Mouse (Mus musculus): ENCODE results near the gene Olfr1294.

Olfr1294 gene

GRCm38 (mm10) chr2:111540191-111540590 is at the start of gene Olfr1294:
Gene Olfr1294, minus strand, starts transcription at chr2:111540291.
- no peak for DNase-seq (ENCODE audit: low spot score)

- DNase-seq (ENCODE audit: low spot score) = no peak
Measured at GRCm38 (mm10) chr2:111569581-111569980, 29.5 kb upstream of the Olfr1294 start, which contains the start of gene Olfr1295. Gene Olfr1295, minus strand, starts transcription at chr2:111569681.

DNA sequence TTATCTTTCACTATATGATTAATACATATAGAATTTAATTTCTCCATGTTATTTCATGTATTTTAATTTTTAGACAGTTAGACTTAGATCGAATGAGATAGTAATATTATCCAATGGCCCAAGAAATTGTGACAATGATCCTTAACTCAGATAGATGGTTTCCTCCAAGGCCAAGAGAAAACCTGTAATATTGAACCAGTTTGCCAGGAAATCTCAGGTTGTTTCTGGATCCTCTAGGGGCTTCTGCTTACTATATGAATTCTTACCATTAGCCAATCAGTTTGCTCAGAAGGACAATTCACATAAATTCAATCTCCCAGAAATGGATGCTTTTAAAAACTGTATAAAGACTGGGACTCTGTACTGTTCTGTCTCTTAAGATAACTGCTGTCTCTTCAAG is 15.2 kb downstream of the Olfr1294 start, which contains the start of gene Olfr1293-ps:
Olfr1293-ps (plus strand) TSS at position 301 of the 400 bp plus-strand sequence.
- DNase-seq (ENCODE audit: low spot score) = no peak

DNA sequence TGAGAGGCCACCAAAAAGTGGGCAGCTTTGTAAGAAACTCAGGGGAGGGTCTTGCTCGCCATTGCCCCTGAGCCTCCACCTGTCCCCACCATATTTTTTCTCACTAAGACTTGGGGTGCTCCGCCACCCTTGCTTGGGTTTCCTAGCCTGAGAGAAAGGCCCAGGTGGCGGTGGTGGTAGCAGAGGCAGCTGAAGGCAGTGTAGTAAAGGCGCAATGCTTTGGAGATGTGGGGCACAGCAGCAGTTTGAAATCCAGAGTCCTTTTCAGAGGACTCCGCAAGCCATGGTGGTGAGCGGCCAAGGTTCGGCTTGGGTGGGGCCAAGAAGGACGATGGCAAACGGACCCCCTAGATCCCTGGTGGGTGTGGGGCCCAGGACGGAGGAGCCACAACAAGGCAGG is 22.6 kb downstream of the Olfr1294 start:
- no peak for DNase-seq (ENCODE audit: low spot score)

GRCm38 (mm10) chr2:111496880-111497279 is 43.2 kb downstream of the Olfr1294 start, which contains the start of gene Olfr1291-ps1:
Gene Olfr1291-ps1, plus strand, starts transcription at chr2:111497180.
- no peak for DNase-seq (ENCODE audit: low spot score)

- no peak for DNase-seq (ENCODE audit: low spot score)
Measured at GRCm38 (mm10) chr2:111493729-111494128, 46.4 kb downstream of the Olfr1294 start, which contains the start of gene Olfr1290. Gene Olfr1290, minus strand, starts transcription at chr2:111493829.
